Mouse (Mus musculus) frontal cortex, postnatal 10 days (tissue): ENCODE results near the gene Ftsj1.

ENCODE experiments used
- DNase-seq, 2 experiments: peaks; one replicate each; pipeline ENCODE4 v3.0.0; 2022; ENCODE audit warnings: low spot score in 2 of 2, mixed read lengths in 1 of 2

Gene Ftsj1

GRCm38 (mm10) chrX:8218114-8218513, 34.1 kb downstream of the Ftsj1 start:
- DNase-seq = no peak

GRCm38 (mm10) chrX:8217383-8217782, 34.8 kb downstream of the Ftsj1 start:
- peak in 1 of 2 experiments; percentile 24 for DNase-seq

- DNase-seq = no peak
These were observed 40.6 kb downstream of the Ftsj1 start for GRCm38 (mm10) chrX:8211490-8212207.

GRCm38 (mm10) chrX:8209720-8210119, 42.5 kb downstream of the Ftsj1 start:
- no peak for DNase-seq

- DNase-seq = no peak
These were observed 45.0 kb downstream of the Ftsj1 start for GRCm38 (mm10) chrX:8207224-8207623.

- no peak for DNase-seq
These were observed 45.5 kb downstream of the Ftsj1 start for GRCm38 (mm10) chrX:8206694-8207197.

- peak; percentile 59 to 84 for DNase-seq
These were observed 46.1 kb downstream of the Ftsj1 start, which contains the start of gene Porcn for GRCm38 (mm10) chrX:8206015-8206693. Gene Porcn, minus strand, starts transcription at chrX:8206525.

- no peak for DNase-seq
These were observed 46.7 kb downstream of the Ftsj1 start for GRCm38 (mm10) chrX:8205551-8205950.

- DNase-seq = no peak
These were observed 47.1 kb downstream of the Ftsj1 start for GRCm38 (mm10) chrX:8205088-8205487.

GRCm38 (mm10) chrX:8204076-8204475, 48.1 kb downstream of the Ftsj1 start:
- no peak for DNase-seq

GRCm38 (mm10) chrX:8203105-8203504, 49.1 kb downstream of the Ftsj1 start:
- no peak for DNase-seq

- peak; percentile 31 to 33 for DNase-seq
These were observed 58.8 kb downstream of the Ftsj1 start, which contains the start of gene Ebp for GRCm38 (mm10) chrX:8193419-8193723. Gene Ebp, minus strand, starts transcription at chrX:8193512.

- peak; percentile 69 to 75 for DNase-seq
These were observed 59.4 kb downstream of the Ftsj1 start for GRCm38 (mm10) chrX:8192640-8193418.

- no peak for DNase-seq
These were observed 60.0 kb downstream of the Ftsj1 start for GRCm38 (mm10) chrX:8192126-8192639.
